Mouse (Mus musculus) heart, adult 11 months (tissue): ENCODE measurements at regions not wholly inside any gene's neighbourhood (a gene's known extent, or its start where the extent isn't known, plus 50 kb on each side); places are given as distances from the start of the nearest gene placed in this dataset.

Experiments
- DNase-seq: peaks from one replicate; pipeline ENCODE4 v3.0.0; 2022

GRCm38 (mm10) chr2:66961808-66962519 is 177.2 kb upstream of the Scn7a start:
- peak; percentile 75 for DNase-seq

DNA sequence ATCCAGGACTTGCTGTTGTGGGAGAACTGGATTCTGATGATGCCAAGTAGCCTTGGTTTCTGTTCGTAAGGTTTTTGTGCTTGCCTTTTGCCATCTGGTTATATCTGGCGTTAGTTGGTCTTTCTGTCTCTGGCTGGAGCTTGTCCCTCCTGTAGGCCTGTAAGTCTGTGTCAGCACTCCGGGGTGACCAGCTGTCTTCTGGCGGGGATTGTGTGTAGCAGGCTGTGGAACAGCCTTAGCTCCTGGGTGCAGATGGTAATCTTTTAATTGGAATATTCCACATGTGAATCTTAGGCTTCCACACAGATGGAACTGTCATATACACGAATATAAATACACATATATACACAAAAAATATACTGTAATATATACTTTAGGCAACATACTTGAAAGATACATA is 156.5 kb upstream of the Scn7a start:
- no peak for DNase-seq

- no peak for DNase-seq
Measured at GRCm38 (mm10) chr2:66898032-66898431, 113.3 kb upstream of the Scn7a start.

DNA sequence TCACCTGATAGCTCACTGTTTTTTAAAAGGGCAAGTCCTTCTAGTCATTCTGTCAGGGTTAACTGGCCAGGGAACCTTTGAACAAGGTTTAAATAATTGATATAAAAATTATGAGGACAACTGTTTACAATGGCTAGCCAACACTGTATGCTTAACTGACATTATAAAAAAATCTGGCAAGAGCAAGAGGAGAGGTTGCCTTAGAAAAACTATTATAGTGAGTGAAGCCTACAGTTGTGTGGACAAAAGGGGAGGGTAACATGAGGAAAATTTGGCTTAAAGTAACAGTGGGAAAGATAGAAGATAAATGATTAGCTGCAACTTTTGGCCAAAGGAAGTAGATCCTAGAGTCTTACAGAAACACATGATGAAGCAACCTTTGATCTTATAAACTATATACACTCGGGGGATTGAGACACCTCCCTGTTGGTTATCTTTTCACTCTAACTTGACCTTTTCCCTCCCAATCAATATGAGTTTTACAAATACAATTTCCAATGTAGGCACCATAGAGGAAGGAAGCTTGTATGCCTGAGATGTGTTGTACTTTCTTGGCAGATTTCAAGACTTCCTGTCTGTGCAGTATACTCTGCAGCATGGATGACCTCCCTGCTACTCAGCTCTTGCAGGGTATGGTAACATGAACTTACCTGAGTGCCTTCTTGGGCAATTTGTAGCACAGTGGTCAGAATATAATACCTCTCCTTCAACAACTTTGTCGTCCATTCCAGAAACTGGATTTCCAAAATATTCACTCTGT is 82.9 kb upstream of the Scn7a start:
- DNase-seq = no peak
